Mouse (Mus musculus) regulatory T cell (primary cell): ENCODE measurements around the gene Prkab2.

ENCODE experiments used
- in situ Hi-C: fragments of 300-600 bp; cut with MboI, MseI; formaldehyde crosslinking; loops from one replicate; pipeline ENCODE4 v1.15.1; 2025; ENCODE audit warnings: high pct_unique_total_duplicates

The Prkab2 gene

DNA sequence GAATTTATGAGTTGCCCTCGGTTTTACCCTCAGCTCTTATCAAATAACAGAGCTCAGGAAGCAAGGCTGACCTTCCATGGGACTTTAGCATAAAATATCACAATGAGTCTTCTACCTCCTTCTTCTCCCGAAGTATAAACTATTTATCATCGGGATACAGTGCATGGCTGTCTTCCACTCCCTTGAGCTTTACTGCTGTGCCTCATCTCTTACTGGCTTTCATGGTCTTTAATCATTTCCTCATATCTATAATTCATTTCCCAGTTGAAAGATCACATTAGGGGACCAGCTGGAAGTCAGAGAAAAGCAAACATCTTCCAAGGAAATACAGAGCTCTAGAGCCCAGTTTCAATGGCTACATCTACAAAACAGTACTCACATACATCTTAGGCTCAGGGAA is 9.0 kb upstream of the Prkab2 start:
- in situ Hi-C loops, result no loop called here

DNA sequence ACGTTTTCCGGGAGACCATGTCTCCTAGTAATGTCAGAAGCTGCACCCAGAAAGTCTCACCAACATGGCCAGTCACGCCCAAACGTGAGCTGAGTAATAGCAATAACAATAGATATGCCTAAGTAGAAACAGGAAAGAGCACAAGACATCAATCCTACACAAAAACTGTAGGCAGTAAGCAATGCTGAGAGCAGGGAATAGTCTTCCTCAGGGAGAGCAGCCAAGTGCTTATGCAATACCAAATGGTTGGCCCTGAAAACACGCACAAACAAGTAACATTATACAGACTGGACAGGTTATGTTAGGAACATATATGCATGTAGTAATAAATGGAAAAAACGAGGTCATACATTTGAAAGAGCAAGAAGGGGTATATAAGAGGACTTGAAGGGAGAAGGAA is 8.5 kb upstream of the Prkab2 start:
- in situ Hi-C loops, result no loop called here

DNA sequence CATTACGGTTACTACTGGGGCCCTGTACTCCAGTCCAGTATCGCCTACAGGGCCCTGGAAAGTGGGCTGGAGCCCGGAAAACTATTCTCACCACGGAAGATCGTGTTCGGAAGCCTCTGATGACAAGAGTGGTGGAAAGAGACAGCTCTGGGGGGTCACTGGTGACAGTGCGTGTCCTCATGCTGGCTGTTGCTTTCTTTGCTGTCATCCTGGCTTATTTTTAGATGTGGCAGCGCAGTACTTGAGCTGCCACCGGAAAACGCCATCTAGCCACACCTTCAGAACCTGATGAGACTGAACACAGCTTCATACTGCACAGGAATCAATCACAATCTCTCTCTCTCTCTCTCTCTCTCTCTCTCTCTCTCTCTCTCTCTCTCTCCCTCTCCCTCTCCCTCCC is 6.4 kb upstream of the Prkab2 start:
- in situ Hi-C loops, result no loop called here

DNA sequence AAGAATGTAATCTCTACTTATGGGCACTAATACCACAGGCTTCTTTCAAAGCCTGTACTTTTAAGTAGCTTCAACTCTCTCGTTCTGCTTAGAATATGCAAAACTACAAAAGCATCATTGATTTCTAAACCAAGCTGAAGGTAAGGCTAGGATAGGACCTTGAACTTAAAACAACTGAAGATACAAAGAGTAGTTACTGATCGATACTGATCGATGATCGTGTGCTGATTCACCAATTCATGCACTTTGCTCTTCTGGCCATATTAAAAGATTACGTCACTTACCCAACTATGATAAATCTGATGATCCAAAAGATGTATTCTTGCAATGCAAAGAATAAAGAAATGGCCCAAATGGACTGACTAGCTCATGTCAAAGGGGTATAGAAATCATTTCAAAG is 4.2 kb upstream of the Prkab2 start:
- in situ Hi-C loops, result no loop called here

DNA sequence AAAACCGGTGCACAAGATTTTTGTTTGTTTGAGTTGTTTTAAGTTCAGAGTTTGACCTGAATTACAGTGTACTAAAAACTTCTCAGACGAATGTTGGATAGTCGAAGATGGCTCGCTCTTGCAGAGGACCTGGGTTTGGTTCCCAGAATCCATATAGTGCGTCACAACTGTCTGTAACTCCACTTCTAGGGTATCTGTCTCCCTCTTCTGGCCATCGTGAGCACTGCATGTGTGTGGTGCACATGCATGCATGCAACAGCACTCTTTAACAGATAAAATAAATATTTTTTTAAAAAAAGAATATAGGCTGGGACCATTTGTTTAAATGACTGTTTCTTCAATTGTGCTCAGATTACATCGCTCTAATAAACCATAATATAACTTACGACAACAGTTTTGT is 3.1 kb upstream of the Prkab2 start:
- in situ Hi-C loops, result no loop called here

DNA sequence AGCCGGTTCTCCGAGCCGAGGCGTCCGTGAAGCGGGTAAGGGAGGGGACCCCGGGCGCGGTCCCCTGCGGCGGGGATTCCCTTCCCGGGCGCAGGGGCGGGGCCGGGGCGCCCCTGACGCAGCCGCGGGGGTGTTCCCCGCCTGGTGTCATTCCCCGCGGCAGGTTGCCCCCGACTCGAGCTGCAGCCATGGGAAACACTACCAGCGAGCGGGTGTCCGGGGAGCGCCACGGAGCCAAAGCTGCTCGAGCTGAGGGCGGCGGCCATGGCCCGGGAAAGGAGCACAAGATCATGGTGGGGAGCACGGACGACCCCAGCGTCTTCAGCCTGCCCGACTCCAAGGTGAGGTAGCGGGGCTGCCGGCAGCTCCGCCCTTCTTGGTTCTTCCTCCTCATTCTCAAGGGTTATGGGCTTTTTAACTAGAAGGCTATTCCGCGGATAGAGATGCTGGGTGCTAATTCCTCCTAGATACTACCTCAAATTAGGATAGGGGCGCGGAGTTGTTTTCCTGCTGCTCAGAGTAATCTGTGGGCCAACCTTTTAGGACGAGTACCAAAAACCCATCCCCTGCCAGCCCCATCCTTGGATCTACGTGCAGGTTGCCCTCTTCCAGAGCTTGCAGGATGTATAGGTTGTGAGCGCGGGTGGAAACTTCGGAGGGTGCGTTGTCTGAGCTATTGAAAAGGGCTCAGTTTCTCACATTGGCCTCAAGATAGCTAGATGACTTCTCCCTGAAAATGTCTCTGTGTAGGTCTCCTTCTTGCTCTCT is 617 bp downstream of the Prkab2 start:
- in situ Hi-C loops, result no loop called here

DNA sequence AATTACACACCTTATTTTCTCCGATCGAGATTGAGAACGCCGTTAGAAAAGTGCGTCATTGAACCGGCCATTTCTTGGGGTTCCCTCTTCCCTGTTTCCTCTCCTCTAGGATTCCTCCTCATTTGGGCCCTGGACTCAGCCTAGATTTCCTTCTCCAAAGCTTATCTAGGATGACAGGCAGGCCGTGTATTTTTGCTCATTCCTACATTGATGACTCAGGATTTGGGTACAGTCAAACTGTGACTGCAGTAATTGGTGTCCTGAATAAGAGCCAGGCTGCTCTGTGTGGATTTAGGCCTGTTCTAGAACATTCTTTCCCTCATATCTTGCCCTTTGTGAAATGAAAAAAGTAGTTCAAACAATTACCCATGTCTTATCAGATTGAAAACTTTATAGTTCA is 1.8 kb downstream of the Prkab2 start:
- in situ Hi-C loops, result no loop called here

DNA sequence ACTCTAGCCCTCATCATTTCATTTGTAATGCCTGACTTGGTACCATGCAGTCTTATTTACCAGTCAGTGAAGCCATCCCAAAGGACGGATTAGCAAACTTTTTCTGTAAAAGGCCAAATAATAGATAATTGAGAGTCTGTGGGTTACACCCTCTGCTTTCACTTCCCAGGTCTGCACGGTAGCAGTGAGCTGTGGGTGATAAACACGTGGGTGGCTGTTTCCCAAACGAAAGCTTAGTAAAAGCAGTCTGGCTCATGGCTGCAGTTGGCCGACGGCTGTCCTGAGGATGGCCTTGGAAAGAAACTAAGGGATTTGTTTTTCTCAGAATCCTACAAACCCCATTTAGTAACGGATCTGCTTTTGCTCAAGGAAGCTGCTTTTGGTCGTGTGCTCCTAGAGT is 3.2 kb downstream of the Prkab2 start:
- in situ Hi-C loops, result no loop called here

DNA sequence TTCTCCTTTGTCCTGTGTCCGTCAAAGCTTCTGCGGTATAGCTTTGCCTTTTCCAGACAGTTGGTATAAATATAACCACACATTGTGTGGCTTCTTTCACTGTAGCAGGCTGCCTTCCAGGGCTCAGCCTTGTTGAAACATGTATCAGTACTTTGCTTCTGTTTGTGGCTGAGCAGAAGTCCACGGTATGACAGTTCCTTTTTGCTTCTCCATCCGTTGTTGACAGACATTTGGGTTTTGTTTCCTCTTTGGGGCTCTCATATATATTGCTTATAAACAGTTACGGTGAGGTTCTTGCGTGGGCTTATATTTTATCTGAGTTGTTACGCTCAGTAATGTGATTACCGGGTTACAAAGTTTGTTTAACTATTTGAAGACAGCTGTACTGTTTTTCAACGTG is 7.5 kb downstream of the Prkab2 start:
- in situ Hi-C loops, result no loop called here

DNA sequence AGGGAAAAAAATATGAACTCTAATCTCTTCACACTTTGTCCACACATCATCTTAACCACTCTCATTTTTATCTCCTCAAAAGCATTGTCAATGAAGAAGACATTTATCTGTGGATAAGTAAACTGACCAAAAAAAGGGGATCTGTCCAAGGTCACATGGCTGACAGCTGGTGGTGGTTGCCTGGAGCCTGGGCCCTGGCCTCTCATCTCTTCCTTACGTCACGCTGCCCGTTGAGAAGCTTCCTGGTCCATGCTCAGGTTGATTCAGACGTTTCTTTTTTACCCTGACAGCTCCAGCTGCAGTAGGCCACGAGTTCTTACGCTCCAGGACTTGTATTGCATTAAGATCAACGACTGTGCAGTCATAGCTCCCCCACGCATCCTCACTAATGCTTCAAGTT is 8.2 kb downstream of the Prkab2 start:
- in situ Hi-C loops, result no loop called here

DNA sequence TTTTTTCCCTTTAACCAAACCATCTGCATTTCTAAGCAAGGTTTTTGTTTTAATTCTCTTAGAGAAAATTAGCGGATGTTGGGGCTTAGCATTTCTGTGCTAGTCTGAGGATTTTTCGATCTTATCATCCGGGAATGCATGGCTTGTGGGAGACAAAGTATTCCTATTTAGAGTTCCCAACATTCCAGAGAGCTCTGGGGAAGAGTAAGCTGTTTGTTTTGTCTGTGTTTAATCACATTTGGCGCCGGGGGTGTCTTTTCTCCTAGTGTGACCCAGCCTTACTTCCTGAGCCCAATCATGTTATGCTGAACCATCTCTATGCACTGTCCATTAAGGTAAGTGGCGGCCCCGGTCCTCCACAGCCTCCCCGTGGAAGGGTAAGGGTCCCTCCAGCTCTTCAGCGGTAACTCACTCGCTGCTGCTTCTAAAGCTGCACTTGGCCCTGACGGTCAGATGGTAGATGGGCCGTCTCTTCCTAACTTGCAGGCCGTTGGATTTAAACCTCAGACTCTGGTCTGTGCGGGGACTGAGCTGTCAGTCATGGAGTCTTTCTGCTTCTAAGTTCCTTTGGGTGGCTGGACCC is 9.2 kb downstream of the Prkab2 start:
- in situ Hi-C loops, result no loop called here

DNA sequence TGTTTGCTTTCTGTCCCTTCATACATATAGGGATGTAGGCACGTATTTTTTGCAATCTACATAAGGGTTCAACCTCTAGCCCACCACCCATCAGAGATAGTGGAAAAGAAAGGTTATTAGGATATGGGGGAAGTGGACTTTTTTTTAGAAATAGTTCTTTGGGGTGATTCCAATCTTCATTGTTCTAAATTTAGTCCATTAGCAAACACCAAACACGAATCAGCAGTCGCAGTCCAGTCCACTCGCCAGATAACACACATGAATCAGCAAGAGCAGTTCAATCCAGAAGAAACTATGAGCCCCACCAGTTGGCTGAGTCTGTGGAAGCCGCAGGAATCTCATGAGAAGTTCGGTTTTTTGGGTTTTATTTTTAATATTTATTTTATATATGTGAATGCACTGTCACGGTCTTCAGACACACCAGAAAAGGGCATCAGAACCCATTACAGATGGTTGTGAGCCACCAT is 16.7 kb downstream of the Prkab2 start, which contains the start of gene Gm17651:
TSS of gene Gm17651 (minus strand) at position 51 of the 467 bp plus-strand sequence.
- in situ Hi-C loops, result no loop called here

DNA sequence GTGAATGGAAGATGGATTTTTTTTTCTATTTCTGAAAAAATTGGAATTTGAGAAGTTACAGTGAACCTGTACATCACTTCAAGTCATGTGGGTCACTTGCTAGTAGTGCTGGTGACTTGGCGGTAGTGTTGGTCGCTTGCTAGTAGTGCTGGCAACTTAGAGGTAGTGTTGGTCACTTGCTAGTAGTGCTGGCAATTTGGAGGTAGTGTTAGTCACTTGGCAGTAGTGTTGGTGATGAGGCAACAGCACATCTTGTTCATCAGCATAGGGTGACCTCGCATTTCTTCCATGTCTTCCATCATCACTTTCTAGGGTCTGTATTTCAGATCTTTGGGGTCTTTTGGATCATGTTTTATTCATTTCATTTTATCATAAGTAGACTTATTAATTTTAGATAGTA is 18.1 kb downstream of the Prkab2 start:
- in situ Hi-C loops, result no loop called here

DNA sequence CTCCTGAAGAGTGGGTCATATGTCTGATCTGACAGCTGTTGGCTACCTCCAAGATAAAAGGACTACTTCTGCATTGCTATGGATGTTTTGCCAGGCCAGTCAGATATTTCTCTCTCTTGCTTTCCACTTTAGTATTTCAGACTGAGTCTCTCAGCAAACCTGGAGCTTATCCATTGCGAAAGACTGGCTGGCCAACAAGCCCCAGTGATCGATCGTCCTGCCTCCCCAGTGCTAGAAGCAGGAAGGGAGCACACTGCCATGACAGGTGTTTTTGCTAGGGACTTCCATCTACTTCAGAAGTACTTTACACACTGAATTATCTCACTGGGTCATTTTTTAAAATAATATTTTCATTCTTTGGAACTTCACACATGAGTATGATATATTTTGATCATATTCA is 20.4 kb downstream of the Prkab2 start:
- in situ Hi-C loops, result no loop called here

DNA sequence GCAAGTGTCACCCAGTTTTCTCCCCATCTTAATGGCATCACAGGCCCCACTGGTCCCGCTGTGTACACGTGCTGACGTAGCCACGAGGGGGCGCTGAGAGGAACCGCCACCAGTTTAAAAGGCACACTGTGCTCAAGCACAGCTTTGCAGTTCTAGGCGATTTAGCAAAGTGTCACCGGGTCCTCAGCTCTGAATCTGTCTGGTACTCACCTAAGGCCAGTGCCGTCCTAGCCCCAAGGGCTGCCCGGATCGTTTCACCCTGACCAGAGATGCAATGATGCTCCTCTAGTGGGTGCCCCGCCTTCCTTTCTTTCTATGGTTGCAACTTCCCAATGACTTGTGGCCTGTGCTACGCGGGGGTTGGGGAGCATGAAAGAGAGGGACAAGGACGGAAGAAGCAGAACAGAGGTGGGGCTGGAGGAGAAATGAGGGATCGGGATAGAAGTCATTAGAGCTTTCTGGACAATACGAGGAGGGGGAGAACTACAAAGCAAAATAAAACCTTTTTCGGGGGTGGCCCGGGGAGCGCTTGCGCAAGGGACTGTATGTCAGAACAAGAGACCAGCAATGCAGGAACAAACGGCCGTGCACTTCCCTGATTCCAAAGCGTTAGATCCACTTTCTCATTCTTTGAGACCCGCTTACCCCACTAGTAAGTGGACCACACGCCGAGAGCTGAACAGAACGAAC is 22.8 kb downstream of the Prkab2 start:
- in situ Hi-C loops, result loop anchor here (5.0 kb wide), 1 partner anchor 202 kb away; no protein-coding TSS in a partner anchor

DNA sequence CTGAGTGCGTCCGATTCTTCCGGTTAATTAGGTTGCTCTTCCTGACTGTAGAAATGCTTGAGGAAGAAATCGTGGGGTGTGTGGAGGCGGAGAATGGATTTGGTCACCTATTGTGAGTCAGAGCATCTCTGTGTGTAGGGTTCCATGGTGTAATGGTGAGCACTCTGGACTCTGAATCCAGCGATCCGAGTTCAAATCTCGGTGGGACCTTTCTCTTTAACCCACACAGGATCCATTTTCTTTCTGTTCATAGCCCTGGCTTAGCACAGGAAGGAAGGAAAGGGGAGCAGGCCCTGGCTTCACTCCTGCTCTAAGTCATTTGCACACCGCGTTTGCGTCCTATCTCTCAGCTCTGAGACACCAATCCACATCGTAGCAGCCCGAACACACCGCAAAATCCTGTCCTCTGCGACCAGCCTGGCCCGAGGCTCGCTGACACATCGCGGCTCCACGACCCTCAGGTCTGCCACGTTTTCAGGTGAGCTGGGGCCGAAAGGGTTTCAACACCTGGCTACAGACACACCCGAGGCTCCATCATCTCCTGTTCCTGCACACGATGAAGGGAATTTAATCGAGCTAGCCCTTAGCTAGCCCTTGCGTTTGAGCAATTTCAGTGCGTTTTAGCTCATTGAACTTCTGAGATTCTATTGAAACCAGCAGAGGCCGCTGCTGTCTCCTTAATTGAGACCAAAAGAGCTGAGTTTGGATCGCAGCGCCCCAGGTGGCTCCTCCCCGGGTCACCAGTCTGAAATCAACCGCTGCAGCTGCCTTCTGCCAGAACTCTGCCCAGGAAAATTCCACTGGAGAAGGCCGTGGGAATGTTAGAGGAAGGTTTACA is 23.5 kb downstream of the Prkab2 start:
- in situ Hi-C loops, result loop anchor here (5.0 kb wide), 1 partner anchor 201 kb away; no protein-coding TSS in a partner anchor

DNA sequence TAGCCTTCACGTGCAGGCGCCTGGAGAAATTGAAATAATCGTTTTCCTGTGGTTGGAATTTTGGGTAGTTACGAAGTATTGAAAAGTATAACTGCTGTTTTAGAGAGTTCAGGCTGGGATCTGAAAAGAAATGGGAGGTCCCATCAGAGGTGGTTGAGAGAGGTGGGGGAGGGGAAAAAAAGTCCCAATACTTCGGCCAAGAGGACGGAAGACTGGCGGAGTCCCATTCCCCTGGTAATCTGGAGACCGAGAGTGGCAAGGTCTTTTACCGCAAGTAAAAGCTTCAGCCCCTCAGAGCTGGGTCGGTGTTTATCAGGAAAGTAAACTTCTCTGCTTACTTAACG is 24.1 kb downstream of the Prkab2 start:
- in situ Hi-C loops, result loop anchor here (5.0 kb wide), 1 partner anchor 200 kb away; no protein-coding TSS in a partner anchor

DNA sequence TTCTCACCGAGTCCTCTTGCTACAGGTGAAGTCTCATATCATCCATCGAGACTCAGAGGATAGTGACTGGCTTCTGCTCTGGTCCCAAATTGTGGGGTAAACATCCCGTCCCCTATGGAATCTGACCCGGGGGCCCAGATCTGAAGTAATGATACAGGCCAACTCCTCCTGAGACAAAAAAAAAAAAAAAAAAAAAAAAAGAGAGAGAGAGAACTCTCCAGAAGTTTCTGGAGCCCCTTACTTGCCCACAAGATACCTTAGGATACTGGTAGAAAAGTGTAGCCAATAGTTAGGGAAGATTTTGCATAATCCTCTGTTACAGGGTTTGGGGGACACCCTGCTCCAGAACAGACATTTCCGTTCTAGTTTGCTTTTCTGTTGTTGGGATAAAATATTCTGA is 24.6 kb downstream of the Prkab2 start:
- in situ Hi-C loops, result loop anchor here (5.0 kb wide), 1 partner anchor 200 kb away; no protein-coding TSS in a partner anchor

DNA sequence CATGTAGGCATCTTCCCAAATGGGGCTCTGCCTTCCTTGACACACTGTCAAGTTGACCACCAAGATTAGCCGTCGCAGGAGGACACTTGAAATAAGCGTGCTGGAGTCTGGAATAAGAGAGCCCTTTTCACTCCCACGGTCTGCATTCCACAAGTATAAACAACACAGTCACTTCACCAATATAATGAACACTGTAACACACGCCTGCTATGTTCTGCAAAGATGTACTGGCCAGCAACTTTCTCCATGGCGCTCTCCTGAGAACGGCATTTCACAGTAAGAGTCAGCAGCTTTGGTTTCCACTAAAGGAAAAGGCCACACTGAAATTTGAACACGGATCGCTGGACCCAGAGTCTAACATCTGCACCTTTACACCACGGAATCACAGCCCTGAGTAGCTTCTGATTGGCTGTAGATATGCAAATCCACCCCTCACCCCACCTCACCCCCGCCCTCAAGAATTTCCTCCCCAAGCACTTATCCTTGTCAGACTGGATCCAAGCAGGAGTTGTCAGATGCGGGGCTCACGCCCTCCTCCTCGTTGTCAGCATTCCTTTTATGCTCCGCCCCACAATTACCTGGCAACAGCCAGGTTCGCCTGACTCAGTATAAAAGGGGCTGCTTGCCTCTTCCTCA is 25.7 kb downstream of the Prkab2 start:
- in situ Hi-C loops, result loop anchor here (5.0 kb wide), 1 partner anchor 199 kb away; no protein-coding TSS in a partner anchor

DNA sequence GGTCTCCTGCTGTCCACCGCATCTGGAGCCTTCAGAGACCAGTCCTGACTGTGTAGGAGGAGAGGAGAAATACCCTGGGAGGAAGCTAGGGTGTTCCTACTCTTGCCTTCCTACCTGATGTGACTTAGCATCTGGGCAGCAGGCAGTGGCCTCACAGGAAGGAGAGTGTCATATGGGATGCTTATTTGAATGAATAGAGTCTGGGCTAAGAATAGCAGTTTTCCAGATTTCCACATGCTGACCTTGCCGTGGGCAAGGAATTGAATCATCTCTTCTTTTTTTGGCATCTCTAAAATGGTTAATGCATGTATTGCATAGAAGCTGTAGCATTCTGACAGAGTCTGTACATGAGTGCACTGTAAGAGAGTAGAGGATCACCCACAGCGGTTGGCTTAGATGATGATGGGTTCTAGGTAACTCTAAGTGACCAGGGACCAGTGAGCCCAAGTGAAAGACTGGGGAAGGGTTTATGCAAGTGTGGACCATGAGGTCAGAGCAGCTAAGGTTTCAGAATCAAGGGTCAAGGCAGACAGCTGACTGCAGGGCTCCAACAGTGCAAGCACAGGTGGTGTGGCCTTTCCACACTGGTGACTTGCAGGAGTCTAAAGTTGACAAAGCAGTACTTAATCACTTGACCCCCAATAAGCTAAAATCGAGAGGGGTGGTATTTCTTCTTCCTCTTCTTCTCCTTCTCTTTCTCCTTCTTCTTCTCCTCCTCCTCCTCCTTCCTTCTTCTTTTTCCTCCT is 28.6 kb downstream of the Prkab2 start:
- in situ Hi-C loops, result no loop called here
